Mouse (Mus musculus): Measurements from ENCODE around the gene Ago4.

Gene Ago4

DNA sequence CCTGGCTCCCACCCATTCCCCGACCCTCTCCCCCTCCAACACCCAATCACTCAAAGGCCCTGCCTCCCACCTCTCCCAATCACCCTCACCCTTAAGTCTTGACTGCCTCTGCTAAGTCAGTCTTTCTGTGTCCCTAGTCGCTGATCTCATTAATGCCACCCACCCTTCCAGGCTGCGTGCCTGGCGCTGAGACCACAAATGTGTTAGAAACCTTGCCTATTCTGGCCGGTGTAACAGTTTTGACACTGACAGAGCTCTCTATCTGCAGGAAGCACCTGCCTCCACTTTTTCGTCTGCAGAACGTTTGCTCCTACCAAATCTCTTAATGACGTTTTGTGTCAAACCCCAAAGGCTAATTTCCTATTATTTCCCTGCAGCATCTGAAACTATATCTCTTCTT, 64.3 kb downstream of the Ago4 start:
- no peak for DNase-seq

DNA sequence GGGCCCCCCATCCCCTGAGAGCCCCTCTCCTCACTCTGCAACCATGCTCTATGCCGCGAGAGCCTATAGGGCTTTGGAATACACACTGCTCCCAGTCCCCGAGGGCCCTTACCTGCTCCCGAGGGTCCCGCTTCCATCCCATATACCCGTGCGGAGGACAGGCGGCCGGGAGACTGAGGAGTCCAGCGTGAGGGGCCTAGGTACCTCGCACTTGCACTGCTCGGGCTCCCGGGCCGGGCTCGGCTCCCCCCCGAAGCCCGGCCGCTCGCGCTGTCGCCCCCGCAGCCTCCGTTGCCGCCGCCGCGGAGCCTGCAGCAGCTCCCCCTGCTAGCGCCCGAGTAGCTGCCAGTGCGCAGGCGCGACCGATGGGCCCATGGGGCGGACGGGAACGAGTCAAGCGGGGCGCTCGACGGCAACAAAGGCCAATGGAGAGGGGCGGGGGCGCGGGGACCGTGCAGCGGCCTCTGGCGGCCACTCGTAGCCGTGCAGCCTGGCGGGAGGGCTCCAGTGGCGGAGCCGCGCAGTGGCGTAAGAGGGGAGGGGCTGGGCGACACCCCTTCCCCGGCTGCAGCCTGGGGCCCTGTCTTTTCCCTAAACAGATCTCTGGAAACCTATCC, 64.9 kb downstream of the Ago4 start, which contains the start of gene Ago1:
Ago1 (minus strand) TSS at position 299 of the 617 bp plus-strand sequence.
- DNase-seq = peak; percentile 95

- peak; percentile 67 for DNase-seq
Measured at GRCm38 (mm10) chr4:126467721-126468284, 65.5 kb downstream of the Ago4 start.

- no peak for DNase-seq
Measured at GRCm38 (mm10) chr4:126466251-126466750, 67.0 kb downstream of the Ago4 start.

- no peak for DNase-seq
Measured at GRCm38 (mm10) chr4:126465843-126466242, 67.4 kb downstream of the Ago4 start.

DNA sequence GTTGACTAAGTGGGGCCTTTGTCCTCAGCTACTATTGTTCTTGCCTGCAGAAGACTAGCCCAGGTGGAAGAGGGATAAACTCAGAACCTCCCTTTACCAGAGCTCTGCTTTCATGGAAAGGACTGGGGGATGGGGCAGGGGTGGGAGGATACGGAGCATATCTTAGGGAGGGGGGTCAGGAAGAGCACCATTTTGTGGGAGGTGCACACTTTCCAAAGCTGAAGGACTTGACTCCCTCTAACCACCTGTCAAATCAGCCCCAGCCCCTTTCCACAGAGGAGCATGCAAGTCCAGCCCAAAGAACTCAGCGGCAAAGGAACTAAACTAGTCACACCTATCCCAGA, 68.4 kb downstream of the Ago4 start:
- no peak for DNase-seq

DNA sequence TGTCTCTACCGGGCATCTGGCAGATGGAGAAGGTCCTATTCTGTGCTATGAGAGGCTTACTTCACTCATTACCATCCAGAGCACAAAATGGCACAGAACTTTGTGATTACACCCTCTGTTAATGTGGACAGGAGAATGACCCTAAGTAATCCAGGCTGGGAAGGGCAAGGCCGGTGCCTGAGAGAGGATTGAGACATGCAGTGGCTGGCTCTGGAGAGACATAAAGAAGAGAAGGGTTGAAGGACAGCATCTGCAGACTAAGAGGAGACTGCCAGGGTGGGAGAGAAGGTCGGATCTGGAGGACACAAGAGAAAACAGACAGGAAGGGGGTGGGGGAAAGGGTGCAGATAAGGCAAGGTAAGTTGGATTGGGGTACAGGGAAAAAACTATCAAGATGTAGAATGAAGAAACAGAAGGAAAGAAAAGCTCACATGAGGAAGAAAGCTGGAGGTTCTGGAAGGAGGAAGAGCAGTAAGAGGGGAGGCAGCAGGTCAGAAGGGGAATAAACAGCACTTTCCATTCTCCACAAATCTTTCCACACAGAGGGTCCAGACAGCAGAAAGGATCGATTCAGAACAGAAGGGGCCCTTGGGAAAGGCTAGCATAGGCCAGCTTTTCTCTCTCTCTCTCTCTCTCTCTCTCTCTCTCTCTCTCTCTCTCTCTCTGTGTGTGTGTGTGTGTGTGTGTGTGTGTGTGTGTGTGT, 68.9 kb downstream of the Ago4 start:
- DNase-seq = no peak

DNA sequence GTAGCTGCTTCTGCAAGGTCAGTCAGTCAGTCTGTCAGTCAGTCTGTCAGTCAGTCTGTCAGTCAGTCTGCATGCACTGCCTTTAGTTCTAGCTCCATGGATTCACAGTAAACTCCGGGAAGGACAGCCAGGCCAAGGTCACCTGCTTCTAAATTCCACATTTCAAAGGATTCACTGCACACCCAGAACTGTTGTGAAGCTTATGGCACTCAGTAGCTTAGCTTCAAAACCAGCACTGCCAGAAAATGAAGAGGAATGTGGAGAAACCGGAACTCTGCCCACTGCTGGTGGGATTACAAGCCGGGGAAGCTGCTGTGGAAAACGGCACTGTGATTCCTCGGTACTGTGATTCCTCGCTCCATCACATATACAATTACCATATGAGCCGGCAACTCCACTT, 77.8 kb downstream of the Ago4 start:
- no peak for DNase-seq

DNA sequence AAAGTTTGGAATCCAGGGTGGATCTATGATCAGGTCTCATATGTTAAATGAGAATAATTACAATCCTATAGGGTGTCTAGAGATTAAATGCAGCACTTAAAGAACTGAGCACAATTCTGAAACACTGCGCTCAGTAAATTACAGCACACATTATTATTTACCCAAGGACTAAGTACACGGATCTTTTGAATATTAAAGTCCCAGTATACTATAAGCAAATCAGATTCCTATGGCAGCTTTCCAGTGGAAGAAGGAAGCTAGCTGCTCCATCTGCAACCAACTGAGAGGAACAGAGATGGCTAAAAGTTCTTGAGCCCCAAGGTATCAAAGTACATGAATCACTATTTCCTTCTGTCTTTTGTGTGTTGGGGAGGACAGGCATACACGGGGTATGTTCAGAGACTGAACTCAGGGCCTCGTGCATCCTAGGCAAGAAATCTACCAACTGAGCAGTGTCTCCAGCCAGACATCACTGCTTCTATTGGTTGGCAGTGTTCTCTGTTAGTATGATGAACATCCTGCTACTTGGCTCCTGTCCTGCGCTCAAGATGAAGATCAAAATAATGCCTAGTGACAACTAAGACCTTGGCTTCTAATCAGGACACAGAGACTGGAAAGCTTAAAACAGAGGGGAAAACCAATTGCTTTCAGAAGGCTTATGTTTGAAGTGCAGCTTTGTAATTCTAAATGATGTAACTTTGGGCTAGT, 78.6 kb downstream of the Ago4 start:
- DNase-seq = no peak

DNA sequence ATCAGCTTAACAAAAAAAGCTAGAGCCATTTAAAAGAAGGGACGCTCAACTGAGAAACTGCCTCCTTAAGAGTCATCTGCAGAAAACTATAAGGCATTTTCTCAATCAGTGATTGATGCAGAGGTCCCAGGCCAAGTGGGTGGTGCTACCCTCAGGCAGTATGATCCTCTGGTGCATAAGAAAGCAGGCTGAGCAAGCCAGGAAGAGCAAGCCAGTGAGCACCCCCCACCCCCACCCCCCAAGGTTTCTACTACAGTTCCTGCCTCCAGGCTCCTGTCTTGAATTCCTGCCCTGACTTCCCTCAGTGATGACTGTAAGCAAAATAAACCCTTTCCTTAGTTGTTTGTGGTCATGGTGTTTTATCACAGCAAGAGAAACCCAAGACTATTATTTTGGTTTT, 83.0 kb downstream of the Ago4 start:
- no peak for DNase-seq

DNA sequence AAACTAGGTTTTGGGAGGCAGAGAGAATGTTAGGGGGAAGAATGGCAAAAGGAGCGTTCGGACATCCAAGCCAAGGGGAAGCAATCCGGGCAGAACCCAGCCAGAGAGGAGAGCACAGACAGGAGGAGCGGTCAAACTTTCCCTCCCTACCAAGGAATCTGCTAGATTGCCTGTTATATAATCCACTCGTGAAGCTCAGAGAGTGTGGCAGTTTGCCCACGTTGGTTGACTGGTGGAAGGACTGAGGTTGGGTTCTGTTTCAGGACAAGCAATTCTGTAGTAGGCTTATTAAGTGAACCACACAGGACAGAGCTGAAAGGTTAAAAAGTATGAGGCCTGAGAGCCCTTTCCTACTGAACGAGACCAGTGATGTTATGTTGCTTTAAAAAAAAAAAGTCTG, 86.1 kb downstream of the Ago4 start:
- DNase-seq = no peak

GRCm38 (mm10) chr4:126444528-126444927, 88.7 kb downstream of the Ago4 start:
- no peak for DNase-seq

Measured in kidney, adult 18-20 months (tissue).